Mouse (Mus musculus) bone marrow macrophage, adult 2 months (primary cell): ENCODE data around the gene Fam102a. TPM values are rescaled to one million over a fixed set of nuclear protein-coding genes. Genes with fewer than 3 reads are reported as not detected.

Experiments
- H3K27ac ChIP-seq: 2 replicates; pipeline ENCODE4 v1.5.1; 2012; ENCODE audit warnings: low read depth, low read length; ENCODE audit not compliant: insufficient read depth
- H3K4me1 ChIP-seq: 2 replicates; pipeline ENCODE4 v1.6.1; 2012; ENCODE audit warnings: low read length; ENCODE audit not compliant: control insufficient read depth, insufficient read depth
- H3K4me3 ChIP-seq: 2 replicates; pipeline ENCODE4 v1.5.1; 2012; ENCODE audit warnings: mild to moderate bottlenecking, low read length, moderate library complexity; ENCODE audit not compliant: insufficient read depth
- CTCF ChIP-seq: IDR thresholded peaks from 2 replicates; pipeline ENCODE4 v1.5.1; 2012; ENCODE audit warnings: low read depth, mild to moderate bottlenecking, low read length, moderate library complexity
- POLR2A ChIP-seq: IDR thresholded peaks from 2 replicates; pipeline ENCODE4 v1.6.1; 2012; ENCODE audit warnings: mild to moderate bottlenecking, low read depth, low read length, borderline replicate concordance
- polyA plus RNA-seq: library from polyadenylated mRNA; stranded (reverse); fragments of >200 nt; gene quantifications from 2 replicates; pipeline ENCODE4 v1.2.4, GENCODE M21; 2012; ENCODE audit not compliant: missing spikeins, insufficient read depth, insufficient read length

The Fam102a gene
- polyA plus RNA-seq, 1 experiment = 4.7 TPM

DNA sequence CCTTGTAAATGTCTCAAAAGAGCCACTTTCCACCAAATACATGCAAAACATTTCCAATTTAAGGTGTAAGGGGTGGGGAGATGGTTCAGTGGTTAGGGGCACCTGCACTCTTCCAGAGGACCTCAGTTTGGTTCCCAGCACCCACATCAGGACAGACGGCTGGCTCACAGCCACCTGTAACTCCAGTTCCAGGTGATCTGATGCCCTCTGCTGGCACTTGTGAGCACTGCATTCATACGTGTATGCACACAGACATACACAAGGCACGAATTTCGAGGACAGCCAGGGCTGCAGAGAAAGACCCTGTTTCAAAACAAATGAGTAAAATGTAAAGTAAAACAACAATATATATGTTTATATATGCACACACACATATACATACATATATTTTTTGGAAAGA is 82.5 kb downstream of the Fam102a start:
- Histone ChIP-seq H3K4me3 (no peak overlapping the region), H3K4me1 (no peaks in the 10 kb centered on the region), H3K27ac (no peak overlapping the region)
- no peak for TF ChIP-seq POLR2A
- TF ChIP-seq CTCF = peak; percentile 49

DNA sequence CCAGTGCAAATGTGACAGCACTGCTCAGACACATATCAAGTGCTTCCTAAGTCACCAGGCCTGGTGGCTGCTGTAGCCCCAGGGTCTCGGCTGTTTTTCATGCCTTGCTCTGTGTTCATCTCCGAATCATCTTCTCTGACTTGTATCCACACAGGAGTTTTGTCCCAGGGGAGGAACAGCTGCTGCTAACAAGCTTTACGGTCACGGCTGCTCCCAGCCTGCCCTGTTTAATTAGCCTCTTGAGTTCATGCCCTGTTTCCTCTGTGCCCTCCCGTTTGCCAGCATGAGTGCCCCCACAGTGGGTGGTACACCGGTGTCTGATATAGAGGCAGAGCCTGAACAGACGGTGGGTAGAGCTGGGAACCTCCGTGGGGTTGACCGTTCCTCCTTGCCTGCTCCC is 82.9 kb downstream of the Fam102a start:
- Histone ChIP-seq H3K4me3 (no peak overlapping the region), H3K27ac (no peak overlapping the region), H3K4me1 (no peaks in the 10 kb centered on the region)
- TF ChIP-seq POLR2A (no peak), CTCF (no peak)

Other genes with a start within 250 kb of the Fam102a start
- gene Golga2, start 247.9 kb upstream of the Fam102a start, polyA plus RNA-seq = 44.9 and 47.3 TPM in 2 replicates
- 168 and 170 TPM in 2 replicates for gene Swi5, start 247.3 kb upstream of the Fam102a start, polyA plus RNA-seq
- gene Ciz1, start 183.0 kb upstream of the Fam102a start, polyA plus RNA-seq = 101 and 103 TPM in 2 replicates
- 0.66 and 1.1 TPM in 2 replicates for gene Dnm1, start 182.0 kb upstream of the Fam102a start, polyA plus RNA-seq
- 53.8 and 63.3 TPM in 2 replicates for gene 1110008P14Rik, start 153.4 kb upstream of the Fam102a start, polyA plus RNA-seq
- gene Lcn2, start 147.1 kb upstream of the Fam102a start, polyA plus RNA-seq = 2.1 and 2.4 TPM in 2 replicates
- gene Ptges2, start 139.4 kb upstream of the Fam102a start, polyA plus RNA-seq = 7.4 and 7.9 TPM in 2 replicates
- 5.5 and 6.0 TPM in 2 replicates for gene Naif1, start 84.9 kb upstream of the Fam102a start, polyA plus RNA-seq
- 4.8 and 6.9 TPM in 2 replicates for gene Slc25a25, start 83.9 kb upstream of the Fam102a start, polyA plus RNA-seq
- 55.6 and 68.0 TPM in 2 replicates for gene Dpm2, start 35.5 kb downstream of the Fam102a start, polyA plus RNA-seq
- not detected in 2 replicates for gene Pip5kl1, start 39.5 kb downstream of the Fam102a start, polyA plus RNA-seq
- not detected in 2 replicates for gene 9430097D07Rik, start 40.4 kb downstream of the Fam102a start, polyA plus RNA-seq
- 22.0 and 26.9 TPM in 2 replicates for gene St6galnac4, start 51.8 kb downstream of the Fam102a start, polyA plus RNA-seq
- gene St6galnac6, start 64.4 kb downstream of the Fam102a start, polyA plus RNA-seq = 30.7 and 35.3 TPM in 2 replicates
- gene Ak1, start 86.4 kb downstream of the Fam102a start, polyA plus RNA-seq = 2.5 and 4.1 TPM in 2 replicates
- 45.4 and 46.2 TPM in 2 replicates for gene Eng, start 111.3 kb downstream of the Fam102a start, polyA plus RNA-seq
- gene Fpgs, start 168.8 kb downstream of the Fam102a start, polyA plus RNA-seq = 4.3 and 5.1 TPM in 2 replicates
- 192 and 210 TPM in 2 replicates for gene Cdk9, start 177.7 kb downstream of the Fam102a start, polyA plus RNA-seq
- 19.3 and 22.0 TPM in 2 replicates for gene Sh2d3c, start 185.7 kb downstream of the Fam102a start, polyA plus RNA-seq
- gene 6330409D20Rik, start 205.7 kb downstream of the Fam102a start, polyA plus RNA-seq = not detected in 2 replicates
- gene Tor2a, start 221.9 kb downstream of the Fam102a start, polyA plus RNA-seq = 32.1 and 33.9 TPM in 2 replicates
- not detected in 2 replicates for gene Ttc16, start 240.3 kb downstream of the Fam102a start, polyA plus RNA-seq
- 3.2 and 5.5 TPM in 2 replicates for gene Ptrh1, start 240.5 kb downstream of the Fam102a start, polyA plus RNA-seq
- gene Cfap157, start 249.1 kb downstream of the Fam102a start, polyA plus RNA-seq = not detected in 2 replicates